Mouse (Mus musculus) thymus, postnatal 4 days (tissue): ENCODE measurements around the gene Gna11.

Experiments used
- DNase-seq: peaks from one replicate; pipeline ENCODE4 v3.0.0; 2021

The Gna11 gene

DNA sequence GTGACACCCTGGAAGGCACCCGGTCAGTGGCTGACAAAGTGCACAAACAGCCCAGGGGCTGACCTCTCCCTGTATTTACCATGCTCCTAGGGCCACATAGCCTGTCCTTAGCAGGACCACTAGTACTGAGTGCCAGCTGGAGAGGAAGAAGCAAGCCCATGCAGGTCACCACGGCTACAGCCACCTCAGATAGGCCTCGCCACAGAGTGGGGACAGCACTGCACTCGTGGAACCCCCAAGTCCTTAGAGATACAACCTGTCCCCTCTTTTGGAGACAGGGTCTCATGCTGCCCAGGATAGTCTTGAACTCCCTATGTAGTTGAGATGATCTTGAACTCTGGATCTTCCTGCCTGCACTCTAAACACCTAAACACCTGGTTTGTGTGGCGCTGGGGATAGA is 3.6 kb downstream of the Gna11 start:
- DNase-seq = no peak

DNA sequence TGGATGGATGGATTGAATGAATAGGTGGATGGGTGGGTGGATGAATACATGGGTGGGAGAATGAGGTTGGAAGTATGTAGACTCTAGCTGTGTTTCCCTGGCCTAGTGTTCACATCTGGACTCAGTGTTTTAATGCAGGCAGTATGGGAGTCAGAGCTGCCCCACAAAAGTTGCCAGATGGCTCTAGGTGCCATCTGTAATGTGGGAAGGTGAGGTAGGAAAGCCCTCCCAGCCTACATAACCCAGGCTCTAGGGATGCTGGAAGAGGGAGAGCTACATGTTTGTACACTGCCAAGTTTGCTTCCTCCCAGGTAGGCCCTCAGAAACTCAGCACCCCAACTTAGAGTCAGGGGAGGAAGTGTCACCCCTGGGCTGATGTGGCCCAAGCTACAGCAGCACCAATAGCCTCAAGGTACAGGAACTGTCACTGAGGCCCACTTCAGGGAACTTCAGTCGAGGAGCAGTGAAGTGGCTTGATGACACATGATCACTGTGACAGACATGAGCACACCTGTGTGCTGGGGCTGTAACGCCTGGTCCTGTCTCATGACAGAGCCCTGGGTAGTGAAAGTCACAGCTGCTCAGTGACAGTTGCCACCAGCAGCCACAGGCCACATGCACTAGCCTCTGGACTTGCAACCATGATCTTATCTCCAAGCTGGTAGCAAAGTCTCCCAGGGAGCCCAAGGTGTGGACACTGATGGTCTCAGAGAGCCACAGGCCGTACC is 6.5 kb downstream of the Gna11 start:
- no peak for DNase-seq

DNA sequence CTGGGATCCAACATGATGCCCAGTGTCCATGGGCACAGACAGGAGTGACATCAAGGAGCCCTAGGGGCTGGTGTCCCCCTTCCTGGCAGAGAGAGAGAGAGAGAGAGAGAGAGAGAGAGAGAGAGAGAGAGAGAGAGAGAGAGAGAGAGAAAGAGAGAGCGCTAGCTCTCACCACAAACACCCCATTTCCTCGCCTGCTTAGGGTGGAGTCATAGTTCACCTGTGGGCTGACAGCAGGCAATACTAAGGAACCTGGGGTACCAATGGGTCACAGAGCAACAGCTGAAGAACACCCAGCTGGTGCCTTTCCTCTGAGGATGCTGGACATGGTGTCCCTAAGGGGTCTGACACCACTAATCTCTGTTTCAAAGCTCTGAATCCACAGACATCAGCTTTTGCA is 7.6 kb downstream of the Gna11 start:
- no peak for DNase-seq

DNA sequence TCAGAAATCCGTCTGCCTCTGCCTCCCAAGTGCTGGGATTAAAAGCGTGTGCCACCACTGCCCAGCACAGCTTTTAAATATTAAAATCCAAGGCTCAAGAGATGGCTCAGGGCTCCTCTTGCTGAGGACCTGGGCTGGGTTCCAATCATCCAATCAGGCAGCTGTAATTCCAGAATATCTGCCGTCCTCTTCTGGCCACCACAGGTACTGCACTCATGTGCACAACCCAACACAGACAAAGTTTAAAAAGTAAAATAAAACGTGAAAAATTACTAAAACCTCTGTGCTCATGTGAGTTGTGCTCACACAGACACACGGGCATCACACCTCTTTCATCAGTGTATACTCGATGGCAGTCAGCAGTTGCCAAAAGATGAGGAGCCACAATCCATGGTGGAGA is 8.3 kb downstream of the Gna11 start:
- DNase-seq = peak; percentile 59

DNA sequence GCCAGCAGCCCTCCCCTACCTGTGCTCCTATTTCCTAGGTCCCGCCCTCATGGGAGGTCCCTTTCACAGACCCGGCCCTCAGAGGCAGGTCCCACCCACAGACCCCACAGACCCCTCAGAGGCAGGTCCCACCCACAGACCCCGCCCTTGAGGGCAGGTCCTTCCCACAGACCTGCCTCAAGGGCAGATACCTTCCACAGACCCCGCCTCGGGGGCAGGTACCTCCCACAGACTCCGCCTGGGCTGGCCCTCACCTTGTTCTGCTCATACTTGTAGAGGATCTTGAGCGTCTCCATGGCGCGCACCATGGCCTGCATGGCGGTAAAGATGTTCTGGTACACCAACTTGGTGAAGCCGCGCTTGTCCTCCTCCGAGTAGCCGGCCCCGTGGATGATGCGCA is 10.2 kb downstream of the Gna11 start:
- DNase-seq = no peak

DNA sequence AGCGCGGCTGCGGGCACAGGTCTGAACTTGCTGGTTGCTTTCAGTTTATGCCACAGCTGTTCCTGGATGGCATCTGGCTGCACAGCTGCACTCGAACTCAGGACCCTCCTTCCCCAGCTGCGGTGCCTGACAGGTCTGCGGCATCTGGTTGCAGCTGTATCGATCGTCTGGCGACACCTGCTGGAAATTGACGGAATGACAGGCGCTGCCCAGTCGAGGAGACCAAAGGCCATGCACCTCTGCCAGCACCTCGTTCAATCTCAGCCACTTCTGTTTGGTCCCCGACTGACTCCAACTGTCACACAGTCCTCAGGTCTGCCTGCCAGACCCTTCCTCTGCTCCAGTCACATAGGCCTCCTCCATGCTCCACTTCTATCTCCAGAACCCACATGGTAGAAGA is 18.2 kb downstream of the Gna11 start:
- peak; percentile 94 for DNase-seq

DNA sequence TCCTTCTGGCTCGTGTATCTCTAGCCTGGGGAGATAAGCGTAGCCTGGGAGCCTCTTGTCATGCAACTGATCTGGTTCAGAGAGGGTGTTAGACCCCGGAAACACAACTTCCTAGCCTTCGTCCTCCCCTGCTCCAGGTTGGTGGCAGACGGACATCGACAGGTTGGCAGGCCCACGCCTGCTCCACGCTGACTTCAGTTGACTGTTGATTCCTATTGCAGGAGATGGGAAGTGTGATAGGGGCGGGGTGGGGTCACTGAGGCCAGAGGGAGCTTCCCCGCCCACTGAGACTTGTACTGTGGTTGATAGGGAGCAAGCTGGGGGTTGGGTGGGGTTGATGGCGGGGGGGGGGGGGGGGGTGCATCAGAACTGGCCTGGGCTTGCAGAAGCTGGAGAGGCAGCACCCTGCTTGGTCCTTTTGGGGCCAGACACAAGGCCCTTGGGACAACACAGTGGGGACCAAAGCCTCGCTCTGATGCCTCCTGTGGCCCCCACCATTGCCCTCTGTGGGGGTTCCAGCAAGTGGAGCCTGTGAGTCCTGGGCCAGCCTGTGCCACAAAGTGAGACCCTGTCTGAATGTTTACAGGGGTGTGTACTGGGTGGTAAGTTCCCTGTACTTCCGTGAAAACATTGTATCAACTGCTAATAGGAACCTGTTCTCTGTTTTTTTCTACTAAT is 19.8 kb downstream of the Gna11 start:
- no peak for DNase-seq

DNA sequence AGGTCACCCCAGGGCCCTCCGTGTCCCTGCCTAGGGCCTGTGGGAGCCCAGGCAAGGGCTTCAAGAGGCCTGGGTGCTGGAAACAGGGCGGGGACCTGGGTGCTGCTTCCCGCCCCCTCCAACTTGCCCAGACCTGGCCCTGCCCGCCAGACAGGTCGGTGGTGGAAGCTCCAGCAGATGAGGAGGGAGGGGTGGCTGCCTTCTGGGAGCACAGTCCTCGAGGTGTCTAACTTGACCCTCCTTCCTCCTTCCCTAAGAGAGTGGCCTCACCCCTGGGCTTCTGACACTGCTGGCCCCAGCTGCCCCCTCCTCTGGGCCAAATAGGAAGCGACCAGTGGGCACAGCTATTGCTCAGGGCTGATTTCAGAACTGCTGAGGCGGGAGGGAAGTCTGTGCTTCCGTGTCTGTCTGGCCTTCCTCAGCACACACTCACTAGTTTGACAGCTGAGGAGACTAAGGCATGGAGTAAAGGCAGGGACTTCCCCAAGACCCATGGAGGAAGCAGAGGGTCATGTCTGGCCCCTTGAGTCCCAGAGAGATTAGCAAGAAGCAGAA is 20.9 kb downstream of the Gna11 start, which contains the start of gene Gna15:
Gene Gna15 (minus strand): TSS at position 175 of the 555 bp plus-strand sequence.
- no peak for DNase-seq

DNA sequence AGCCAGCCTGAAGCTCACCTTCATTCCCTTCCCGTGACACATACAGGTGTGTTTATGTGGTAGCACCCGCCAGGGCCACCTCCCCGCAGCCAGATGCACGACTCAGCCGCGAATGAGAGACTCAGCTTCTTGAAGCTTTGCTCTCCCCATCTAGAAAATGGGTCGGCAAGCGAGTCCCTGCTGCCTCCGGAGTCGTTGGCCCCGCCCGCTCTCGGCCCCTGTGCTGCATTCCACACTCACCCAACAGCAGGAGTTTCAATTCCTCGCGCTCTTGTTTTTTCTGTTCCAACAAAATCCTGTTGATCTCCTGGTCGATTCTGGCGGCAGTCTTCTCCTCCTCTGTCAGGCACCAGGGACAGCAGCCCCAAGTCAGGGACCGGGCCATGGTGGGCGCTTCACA is 21.4 kb downstream of the Gna11 start:
- DNase-seq = no peak

DNA sequence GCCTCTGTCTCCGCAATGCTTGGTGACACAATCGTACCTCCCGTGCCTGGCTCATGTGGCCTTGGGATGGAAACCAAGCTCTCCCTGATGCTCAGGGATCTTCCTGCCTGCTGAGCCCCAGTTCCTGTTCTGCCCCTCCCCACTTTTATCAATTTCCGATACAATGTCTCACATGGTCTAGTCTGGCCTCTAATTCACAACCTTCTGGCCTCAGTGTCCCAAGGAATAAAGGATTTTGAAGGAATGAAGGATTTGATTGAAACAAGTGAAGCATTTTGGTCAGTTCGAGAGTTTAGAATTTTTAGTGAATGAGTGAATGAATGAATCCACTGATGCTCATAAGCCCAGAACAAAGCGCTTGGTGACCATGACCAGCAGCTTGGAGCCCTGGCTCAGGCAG is 21.8 kb downstream of the Gna11 start:
- DNase-seq = no peak

DNA sequence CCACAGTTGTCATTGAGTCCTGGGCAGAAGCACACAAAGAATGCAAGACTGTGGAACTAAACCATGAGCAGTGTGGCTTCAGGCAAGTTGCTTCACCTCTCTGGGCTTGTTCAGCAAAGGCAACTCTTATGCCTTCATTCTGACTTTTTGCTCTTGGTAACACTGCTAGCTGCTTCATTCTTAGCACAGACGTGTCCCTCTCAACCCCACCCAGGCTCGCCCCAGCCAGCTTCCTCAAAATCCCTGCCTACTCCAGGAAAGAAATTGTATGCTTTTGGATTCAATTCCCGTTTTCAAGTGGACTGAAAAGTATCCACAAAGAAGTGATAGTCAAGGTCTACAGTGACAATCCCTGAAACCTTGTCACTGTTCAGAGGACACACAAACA is 25.0 kb downstream of the Gna11 start:
- DNase-seq = no peak

DNA sequence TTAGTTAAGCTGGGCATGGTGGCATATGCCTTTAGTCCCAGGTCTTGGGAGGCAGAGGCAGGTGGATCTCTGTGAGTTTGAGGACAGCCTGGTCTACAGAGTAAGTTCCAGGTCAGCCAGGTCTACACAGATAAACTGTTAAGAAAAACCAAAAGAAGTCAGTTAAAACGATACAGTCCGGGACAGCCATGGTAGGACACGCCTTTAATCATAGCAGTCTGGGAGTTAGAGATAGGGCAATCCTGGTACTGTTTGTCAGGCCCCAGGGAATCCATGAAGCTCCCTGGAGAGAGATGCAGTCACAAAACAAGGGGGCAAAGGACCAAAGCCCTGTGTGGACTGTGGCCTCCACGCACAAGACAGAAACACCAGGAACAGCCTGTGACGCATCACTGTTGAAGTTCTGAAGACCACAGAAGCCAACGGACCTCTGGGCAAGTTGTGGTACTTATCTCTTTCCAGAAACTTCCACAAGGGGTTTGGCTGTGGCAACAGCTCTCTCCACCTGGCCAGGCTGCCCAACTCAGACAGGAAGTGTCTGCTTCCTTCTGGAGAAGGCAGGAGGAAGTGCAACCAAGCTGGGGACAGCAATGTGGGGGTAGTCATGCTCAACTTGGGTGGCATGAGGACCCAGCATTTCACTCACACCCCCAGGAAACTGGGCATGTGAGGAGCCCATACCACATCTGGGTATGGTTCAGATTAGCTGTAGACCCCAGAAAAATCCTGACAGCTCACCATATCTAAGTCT is 25.6 kb downstream of the Gna11 start:
- DNase-seq = no peak

DNA sequence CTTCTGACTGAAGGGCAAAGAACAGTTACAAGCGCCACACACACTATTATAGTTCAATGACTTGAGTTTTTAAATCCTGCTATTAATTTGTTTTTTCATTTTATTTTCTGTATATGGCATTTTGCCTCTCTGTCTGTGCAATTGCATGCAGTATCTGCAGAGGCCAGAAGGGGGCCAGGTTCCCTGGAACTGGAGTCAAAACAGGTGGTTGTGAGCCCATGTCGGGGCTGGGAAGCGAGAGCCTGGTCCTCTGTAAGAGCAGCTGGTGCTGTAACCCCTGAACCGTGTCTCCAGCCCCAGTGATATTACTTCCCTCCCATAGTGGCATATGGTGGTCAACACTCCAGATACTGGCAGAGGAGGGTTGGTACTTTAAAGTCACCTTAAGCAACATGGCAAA is 26.4 kb downstream of the Gna11 start:
- peak; percentile 92 for DNase-seq

DNA sequence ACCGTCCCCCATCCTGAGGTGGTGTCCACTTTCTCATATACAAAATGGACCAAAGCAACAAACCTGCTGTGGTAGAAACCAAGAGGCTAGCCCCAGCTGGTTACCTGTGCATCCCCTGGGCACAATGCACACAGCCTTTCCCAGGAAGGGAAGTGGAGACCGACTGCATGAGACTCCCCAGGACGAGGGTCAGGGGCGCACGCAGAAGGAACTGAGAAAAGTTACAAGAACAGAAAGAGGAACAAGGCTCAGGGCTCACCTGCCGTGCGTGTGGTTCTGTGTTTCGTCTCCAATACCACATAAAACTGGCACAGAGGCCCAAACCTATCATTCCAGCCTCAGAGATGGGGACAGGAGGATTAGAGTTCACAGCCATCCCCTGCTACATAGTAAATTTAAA is 27.8 kb downstream of the Gna11 start:
- no peak for DNase-seq

DNA sequence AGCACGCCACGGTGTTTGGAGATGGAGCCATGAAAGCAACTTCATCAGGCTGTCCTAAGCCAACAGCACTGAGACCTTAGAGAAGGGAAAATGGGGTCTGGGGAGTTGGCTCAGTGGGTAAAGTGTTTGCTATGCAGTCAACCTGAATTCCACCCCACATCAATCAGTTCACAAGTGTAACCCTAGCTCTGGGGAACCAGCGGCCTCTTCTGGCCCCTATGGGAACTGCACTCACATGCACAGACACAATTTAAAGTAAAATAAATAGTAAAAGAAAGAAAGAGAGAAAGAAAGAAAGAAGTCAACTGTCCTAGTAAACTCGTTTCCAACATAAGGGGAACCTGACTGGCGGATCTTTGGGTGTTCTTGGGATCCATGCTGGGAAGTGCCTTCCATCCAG is 31.2 kb downstream of the Gna11 start:
- DNase-seq = no peak

DNA sequence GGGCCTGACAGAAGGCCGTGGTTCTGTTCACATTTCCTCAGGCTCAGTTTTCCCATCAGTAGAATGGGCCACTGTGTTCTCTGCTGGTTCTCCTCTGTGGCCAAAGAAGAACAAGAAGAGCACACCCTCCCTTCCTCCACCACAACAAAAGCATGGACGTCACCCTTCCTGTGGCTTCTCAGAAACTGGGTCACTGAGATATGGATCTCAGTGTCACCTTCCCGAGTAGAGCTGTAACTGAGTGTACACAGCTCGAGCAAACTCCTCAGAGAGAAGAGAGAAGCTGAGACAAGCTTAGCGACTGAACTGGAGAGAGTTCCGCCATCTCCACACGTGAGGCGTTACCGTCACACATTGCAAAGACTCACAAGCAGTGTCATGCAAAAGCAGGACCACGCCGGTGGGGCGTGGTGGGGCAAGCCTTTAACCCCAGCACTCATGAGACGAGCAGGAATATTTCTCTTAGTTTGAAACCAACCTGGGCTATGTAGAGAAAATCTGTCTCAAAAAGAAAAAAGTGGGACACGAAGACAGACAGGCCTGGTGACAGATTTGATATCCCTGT is 34.7 kb downstream of the Gna11 start:
- no peak for DNase-seq

DNA sequence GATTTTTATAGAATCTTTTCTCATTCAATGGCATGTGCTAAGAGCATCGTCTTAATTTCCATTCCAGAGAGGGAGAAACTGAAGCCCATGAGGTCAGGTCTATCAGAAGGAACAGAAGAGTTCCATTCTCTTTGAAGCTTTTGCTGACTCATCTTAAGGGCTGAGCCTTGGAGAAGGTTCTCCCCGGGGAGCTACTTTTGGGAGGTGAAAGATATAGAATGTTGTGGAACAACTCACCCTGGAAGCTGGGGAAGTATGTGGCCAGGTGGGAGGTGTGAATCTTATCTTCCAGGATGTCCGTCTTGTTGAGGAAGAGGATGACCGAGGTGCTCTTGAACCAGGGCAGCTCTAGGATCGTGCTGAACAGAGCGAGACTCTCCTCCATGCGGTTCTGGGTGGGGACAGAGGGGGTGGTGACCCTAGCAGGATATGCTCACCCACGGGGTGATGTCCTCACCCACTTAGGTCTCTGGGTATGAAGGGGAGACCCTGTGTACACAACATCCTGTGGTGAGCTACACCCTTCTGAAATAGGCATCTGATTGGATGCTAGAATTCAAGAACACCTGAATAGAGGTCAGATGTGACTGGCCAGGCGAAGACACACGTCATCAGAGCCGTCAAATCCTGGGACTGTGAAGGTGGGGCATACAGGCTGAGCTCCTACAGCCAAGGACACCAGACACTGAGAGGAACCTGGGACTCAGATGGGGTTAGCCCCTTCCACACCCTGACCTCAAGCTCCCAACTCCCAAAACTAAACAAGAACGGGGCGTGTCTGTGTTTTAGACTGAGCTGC is 37.1 kb downstream of the Gna11 start:
- no peak for DNase-seq

DNA sequence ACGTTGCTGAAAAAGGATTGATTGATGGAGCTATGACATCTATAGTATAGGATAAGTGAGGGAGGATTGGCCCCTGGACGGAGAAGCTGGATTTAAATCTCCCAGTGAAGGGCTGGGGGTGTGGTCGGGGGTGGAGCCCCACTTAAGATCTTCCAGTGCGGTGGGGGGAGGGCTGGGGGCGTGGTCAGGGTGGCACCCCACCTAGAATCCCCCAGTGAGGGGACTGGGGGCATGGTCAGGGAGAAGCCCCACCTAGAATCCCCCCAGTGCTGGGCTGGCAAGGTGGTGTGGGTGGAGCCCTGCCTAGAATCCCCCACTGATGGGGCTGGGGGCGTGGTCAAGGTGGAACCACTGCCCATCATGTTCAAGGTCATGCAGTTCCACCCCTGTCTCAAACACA is 37.9 kb downstream of the Gna11 start:
- DNase-seq = no peak

DNA sequence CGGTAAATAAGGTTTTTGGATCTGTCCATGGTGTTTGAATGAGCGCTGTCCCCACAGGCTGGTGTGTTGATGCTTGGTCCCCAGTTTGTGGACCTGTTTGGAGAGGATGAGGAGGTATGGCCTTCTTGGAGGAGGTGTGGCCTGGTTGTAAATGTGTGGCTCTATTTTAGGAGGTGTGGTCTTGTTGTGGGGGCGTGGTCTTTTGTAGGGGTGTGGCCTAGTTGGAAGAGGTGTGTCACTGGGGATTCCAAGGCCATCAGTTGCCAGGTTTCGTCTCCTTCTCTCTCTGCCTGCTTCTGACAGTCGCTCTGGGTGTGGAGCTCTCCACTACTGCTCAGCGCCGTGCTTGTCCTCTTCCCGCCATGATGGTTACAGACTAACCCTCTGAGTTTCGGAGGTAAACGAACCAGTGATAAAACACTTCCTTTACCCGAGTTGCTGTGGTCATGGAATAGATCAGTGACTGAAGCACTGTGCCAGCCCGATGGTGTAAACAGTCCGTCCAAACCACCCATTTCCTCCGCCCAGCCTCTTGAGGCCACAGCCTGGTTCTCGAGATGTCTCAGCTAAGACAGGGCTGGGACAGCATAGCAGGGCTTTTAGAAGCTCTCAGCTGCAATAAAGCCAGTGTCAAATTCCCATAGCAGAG is 39.9 kb downstream of the Gna11 start:
- DNase-seq = no peak

DNA sequence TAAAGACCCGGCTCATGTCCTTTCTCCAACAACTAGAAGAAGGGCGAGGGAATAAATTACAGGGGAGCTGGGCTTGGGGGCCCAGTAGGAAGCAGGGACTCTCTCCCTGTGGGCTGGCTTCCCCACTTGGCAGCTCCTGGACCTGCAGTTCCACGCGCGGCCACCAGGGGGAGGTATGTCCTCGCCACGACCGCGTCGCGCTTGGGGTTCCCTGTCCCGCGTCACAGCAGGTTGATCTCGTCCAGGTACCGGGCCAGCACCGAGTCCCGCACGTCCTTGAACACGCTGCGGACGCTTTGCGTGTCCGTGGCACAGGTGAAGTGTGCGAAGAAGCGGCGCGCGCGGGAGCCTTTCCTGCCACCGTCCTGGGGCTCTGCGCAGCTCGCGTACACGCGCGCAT is 42.3 kb downstream of the Gna11 start:
- DNase-seq = peak; percentile 97

DNA sequence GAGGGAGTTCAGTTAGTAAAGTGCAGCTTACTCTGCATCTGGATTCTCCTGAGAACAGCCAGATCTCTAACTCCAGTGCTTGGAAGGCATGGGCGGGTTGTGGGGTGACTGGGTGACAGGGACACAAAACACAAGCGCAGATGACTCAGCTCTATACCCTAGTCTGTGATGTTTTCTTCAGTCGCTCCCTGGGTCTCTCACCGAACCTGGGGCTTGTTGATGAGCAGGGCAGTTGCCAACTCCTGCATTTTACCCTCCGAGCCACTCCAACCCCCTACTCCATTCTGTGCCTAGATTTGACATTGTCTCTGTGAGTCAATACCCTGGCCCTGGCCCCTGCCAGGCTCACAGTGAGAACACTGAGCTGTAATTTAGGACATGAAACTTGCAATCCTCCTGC is 43.1 kb downstream of the Gna11 start:
- no peak for DNase-seq

DNA sequence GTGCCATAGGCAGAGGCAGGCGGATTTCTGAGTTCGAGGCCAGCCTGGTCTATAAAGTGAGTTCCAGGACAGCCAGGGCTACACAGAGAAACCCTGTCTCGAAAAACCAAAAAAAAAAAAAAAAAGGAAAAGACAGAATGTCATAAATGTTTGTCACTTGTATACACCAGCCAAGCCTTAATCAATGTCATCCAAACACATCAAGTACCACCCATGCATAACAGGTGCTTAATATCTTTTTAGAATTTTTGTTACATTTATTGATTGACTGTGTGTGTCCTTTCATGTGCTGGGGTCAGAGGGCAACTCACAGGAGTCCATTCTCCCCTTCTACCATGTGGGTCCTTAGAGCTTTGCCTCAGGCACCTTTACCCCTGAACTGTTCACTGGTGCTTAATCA is 45.0 kb downstream of the Gna11 start, which contains the start of gene S1pr4:
Gene S1pr4 (minus strand): TSS at position 101 of the 400 bp plus-strand sequence.
- DNase-seq = no peak
